ENCODE assay signal across 8 mouse cellular contexts in genomic region chr4:89136906-89137541, GRCm38 (mm10). TPM values are rescaled to one million over a fixed set of nuclear protein-coding genes. Genes with fewer than 3 reads are reported as not detected.
DNase-seq lines count a peak whose midpoint lies in the region; ATAC-seq and TF ChIP-seq lines count a peak whose summit lies in the region.

Mtap (plus strand) TSS chr4:89137122.

- H3K4me2 ChIP-seq in embryonic facial prominence, embryonic 14.5 days (ENCODE audit: low read depth, low read length), result peak within 1 kb of the TSS; percentile 56
- H3K4me2 ChIP-seq in heart, embryonic 11.5 days, result peak within 1 kb of the TSS; percentile 62
- H3K4me2 ChIP-seq in kidney, embryonic 15.5 days, result peak within 1 kb of the TSS; percentile 84
- peak within 1 kb of the TSS; percentile 82 for H3K4me2 ChIP-seq in limb, embryonic 15.5 days
- peak within 1 kb of the TSS; percentile 89 for H3K4me2 ChIP-seq in midbrain, postnatal 0 days (ENCODE audit: low read depth, low read length, poor library complexity, severe bottlenecking)
- H3K4me2 ChIP-seq in stomach, embryonic 15.5 days, result peak within 1 kb of the TSS; percentile 87

- no peaks in the 10 kb centered on the region for H3K9me3 ChIP-seq in embryonic facial prominence, embryonic 14.5 days (ENCODE audit: control insufficient read depth, low read length)
- H3K9me3 ChIP-seq in heart, embryonic 11.5 days (replicated peaks; ENCODE audit: control insufficient read depth, low read length), result no peaks in the 10 kb centered on the region
- no peaks in the 10 kb centered on the region for H3K9me3 ChIP-seq in kidney, embryonic 15.5 days (replicated peaks)
- H3K9me3 ChIP-seq in limb, embryonic 15.5 days, result no peaks in the 10 kb centered on the region
- no peaks in the 10 kb centered on the region for H3K9me3 ChIP-seq in midbrain, postnatal 0 days (ENCODE audit: low read length)
- H3K9me3 ChIP-seq in stomach, embryonic 15.5 days, result no peaks in the 10 kb centered on the region

- H3K27ac ChIP-seq in embryonic facial prominence, embryonic 14.5 days (replicated peaks; ENCODE audit: low read depth, low read length), result peak within 1 kb of the TSS; percentile 86
- H3K27ac ChIP-seq in heart, embryonic 11.5 days (ENCODE audit: low read depth, low read length), result peak within 1 kb of the TSS; percentile 76
- H3K27ac ChIP-seq in kidney, embryonic 15.5 days, result peak within 1 kb of the TSS; percentile 91
- H3K27ac ChIP-seq in limb, embryonic 15.5 days, result peak within 1 kb of the TSS; percentile 93
- no peak within 1 kb of the TSS; the same call in 1 of the 2 replicates for H3K27ac ChIP-seq in midbrain, postnatal 0 days (ENCODE audit: low read depth, low read length)
- H3K27ac ChIP-seq in stomach, embryonic 15.5 days, result peak within 1 kb of the TSS; percentile 93

- peak; percentile 95 for ATAC-seq in embryonic facial prominence, embryonic 14.5 days (ENCODE audit: low read depth)
- ATAC-seq in heart, embryonic 11.5 days (replicated peaks; ENCODE audit: insufficient number of reproducible peaks, low FRiP score, low TSS enrichment), result peak; percentile 84
- peak; percentile 96 for ATAC-seq in kidney, embryonic 15.5 days (replicated peaks; ENCODE audit: low FRiP score)
- ATAC-seq in limb, embryonic 15.5 days (ENCODE audit: insufficient number of reproducible peaks, low FRiP score, low TSS enrichment, low read depth), result peak; percentile 93
- ATAC-seq in midbrain, postnatal 0 days (ENCODE audit: low FRiP score), result peak; percentile 93
- peak; percentile 87 for ATAC-seq in stomach, embryonic 15.5 days (ENCODE audit: insufficient read depth, low FRiP score, low read depth)

- WGBS in embryonic facial prominence, embryonic 14.5 days, result 0% methylated on average over 23 of the region's 31 CpGs
- 0% methylated on average over 31 of the region's 31 CpGs for WGBS in heart, embryonic 11.5 days (ENCODE audit: insufficient replicate concordance)
- WGBS in kidney, embryonic 15.5 days, result under 1% methylated on average over 31 of the region's 31 CpGs
- WGBS in limb, embryonic 15.5 days, result under 1% methylated on average over 31 of the region's 31 CpGs
- WGBS in midbrain, postnatal 0 days, result under 1% methylated on average over 27 of the region's 31 CpGs
- WGBS in stomach, embryonic 15.5 days, result under 1% methylated on average over 31 of the region's 31 CpGs

- peak within 1 kb of the TSS; percentile 97 for H3K4me3 ChIP-seq in embryonic facial prominence, embryonic 14.5 days (ENCODE audit: low read depth, low read length)
- peak within 1 kb of the TSS; percentile 72 for H3K4me3 ChIP-seq in heart, embryonic 11.5 days (ENCODE audit: low read depth, low read length)
- H3K4me3 ChIP-seq in kidney, embryonic 15.5 days (replicated peaks), result peak within 1 kb of the TSS; percentile 85
- H3K4me3 ChIP-seq in limb, embryonic 15.5 days, result peak within 1 kb of the TSS; percentile 98
- peak within 1 kb of the TSS; percentile 63 for H3K4me3 ChIP-seq in midbrain, postnatal 0 days (ENCODE audit: low read depth, low read length)
- peak within 1 kb of the TSS; percentile 93 for H3K4me3 ChIP-seq in stomach, embryonic 15.5 days (replicated peaks)

- DNase-seq in A20 (ENCODE audit: low read depth, low spot score), result peak; percentile 91
- peak; percentile 41 to 65 for DNase-seq in adrenal gland, postnatal 4 days (ENCODE audit: low spot score in 2 of 2)
- peak; percentile 93 for DNase-seq in embryonic facial prominence, embryonic 14.5 days (ENCODE audit: low spot score)
- peak; percentile 75 for DNase-seq in midbrain, postnatal 0 days (ENCODE audit: low spot score)

- H3K27me3 ChIP-seq in embryonic facial prominence, embryonic 14.5 days (replicated peaks; ENCODE audit: control insufficient read depth, insufficient read depth, low read length), result no peaks in the 10 kb centered on the region
- H3K27me3 ChIP-seq in heart, embryonic 11.5 days (ENCODE audit: control insufficient read depth, insufficient read depth, low read length), result no peaks in the 10 kb centered on the region
- no peaks in the 10 kb centered on the region for H3K27me3 ChIP-seq in kidney, embryonic 15.5 days
- H3K27me3 ChIP-seq in limb, embryonic 15.5 days, result no peaks in the 10 kb centered on the region
- no peaks in the 10 kb centered on the region for H3K27me3 ChIP-seq in midbrain, postnatal 0 days (ENCODE audit: insufficient read depth, low read length)
- H3K27me3 ChIP-seq in stomach, embryonic 15.5 days (replicated peaks), result no peaks in the 10 kb centered on the region

- no peaks in the 10 kb centered on the region for H3K36me3 ChIP-seq in embryonic facial prominence, embryonic 14.5 days (ENCODE audit: control insufficient read depth, insufficient read depth, low read length)
- no peaks in the 10 kb centered on the region for H3K36me3 ChIP-seq in heart, embryonic 11.5 days (ENCODE audit: control insufficient read depth, insufficient read depth, low read length)
- H3K36me3 ChIP-seq in kidney, embryonic 15.5 days, result no peaks in the 10 kb centered on the region
- H3K36me3 ChIP-seq in limb, embryonic 15.5 days, result no peaks in the 10 kb centered on the region
- H3K36me3 ChIP-seq in midbrain, postnatal 0 days (ENCODE audit: insufficient read depth, low read length), result no peaks in the 10 kb centered on the region
- H3K36me3 ChIP-seq in stomach, embryonic 15.5 days, result no peaks in the 10 kb centered on the region

- H3K4me1 ChIP-seq in embryonic facial prominence, embryonic 14.5 days (ENCODE audit: control insufficient read depth, insufficient read depth, low read length), result peaks cover 12% of the 10 kb centered on the region
- peaks cover 22% of the 10 kb centered on the region for H3K4me1 ChIP-seq in heart, embryonic 11.5 days (ENCODE audit: control insufficient read depth, insufficient read depth, low read length)
- peaks cover 37% of the 10 kb centered on the region for H3K4me1 ChIP-seq in kidney, embryonic 15.5 days
- H3K4me1 ChIP-seq in limb, embryonic 15.5 days, result peaks cover 30% of the 10 kb centered on the region
- H3K4me1 ChIP-seq in midbrain, postnatal 0 days (ENCODE audit: insufficient read depth, low read length), result 0 out of 2 replicates have a peak, but pooled peaks cover 7% of the 10 kb centered on the region
- H3K4me1 ChIP-seq in stomach, embryonic 15.5 days, result peaks cover 20% of the 10 kb centered on the region; the same call in 1 of the 2 replicates

- no peak for TF ChIP-seq CTCF in midbrain, postnatal 0 days (IDR thresholded peaks at IDR 0.05)

- H3K9ac ChIP-seq in embryonic facial prominence, embryonic 14.5 days (ENCODE audit: low read depth, low read length), result peak within 1 kb of the TSS; percentile 89
- H3K9ac ChIP-seq in heart, embryonic 11.5 days (ENCODE audit: low read depth, low read length), result peak within 1 kb of the TSS; percentile 88
- H3K9ac ChIP-seq in kidney, embryonic 15.5 days, result peak within 1 kb of the TSS; percentile 80
- H3K9ac ChIP-seq in limb, embryonic 15.5 days, result peak within 1 kb of the TSS; percentile 87
- H3K9ac ChIP-seq in midbrain, postnatal 0 days (replicated peaks; ENCODE audit: low read length, poor library complexity, severe bottlenecking), result peak within 1 kb of the TSS; percentile 65
- H3K9ac ChIP-seq in stomach, embryonic 15.5 days, result peak within 1 kb of the TSS; percentile 86

RNA-seq across cellular contexts. Expression of gene Mtap, which starts in this region (rescaled TPM):
- total RNA-seq in adrenal gland, postnatal 4 days (2021), result 10 to 100 TPM; 38.8 to 40.7 TPM
- 65.9 and 75.8 TPM in 2 replicates for polyA plus RNA-seq in embryonic facial prominence, embryonic 14.5 days (2014; fragmentation: Nextera tagmentation; extraction: Ambion mirVana)
- polyA plus RNA-seq in heart, embryonic 11.5 days (2014; fragmentation: Nextera tagmentation; extraction: Ambion mirVana), result 76.8 and 78.2 TPM in 2 replicates
- 74.0 and 74.7 TPM in 2 replicates for polyA plus RNA-seq in kidney, embryonic 15.5 days (2015; fragmentation: Nextera tagmentation; extraction: Ambion mirVana)
- 64.4 and 68.1 TPM in 2 replicates for polyA plus RNA-seq in limb, embryonic 15.5 days (2015; fragmentation: Nextera tagmentation; extraction: Ambion mirVana)
- 7.6 and 8.6 TPM in 2 replicates for total RNA-seq in midbrain, postnatal 0 days (2014; rRNA removed)
- 15.1 and 16.3 TPM in 2 replicates for polyA plus RNA-seq in midbrain, postnatal 0 days (2015; fragmentation: Nextera tagmentation; extraction: Ambion mirVana)
- polyA plus RNA-seq in stomach, embryonic 15.5 days (2015; fragmentation: Nextera tagmentation; extraction: Ambion mirVana), result 61.0 and 62.5 TPM in 2 replicates
